Mouse (Mus musculus) intestine, embryonic 15.5 days (tissue): Measurements from ENCODE around the gene Ilf2. TPM values are rescaled to one million over a fixed set of nuclear protein-coding genes. Genes with fewer than 3 reads are reported as not detected.
A peak's percentile ranks its signal among the peaks of the same experiment; 100 is the strongest.

Experiments used
- ATAC-seq: fragments of 200-750 bp; cut with Nextera tagmentation; 2 replicates; pipeline ENCODE4 v1.8.0; 2017; ENCODE audit warnings: moderate TSS enrichment, moderate library complexity
- H3K27ac ChIP-seq: fragments of 300-500 bp; sonication (generic); 2 replicates; pipeline ENCODE4 v1.5.1; 2015; ENCODE audit warnings: mild to moderate bottlenecking, inconsistent platforms
- H3K27me3 ChIP-seq: fragments of 300-500 bp; sonication (generic); replicated peaks from 2 replicates; pipeline ENCODE4 v1.6.1; 2015; ENCODE audit warnings: inconsistent platforms
- H3K36me3 ChIP-seq: fragments of 300-500 bp; sonication (generic); 2 replicates; pipeline ENCODE4 v1.6.1; 2015; ENCODE audit warnings: inconsistent platforms
- H3K4me1 ChIP-seq: fragments of 300-500 bp; sonication (generic); replicated peaks from 2 replicates; pipeline ENCODE4 v1.6.1; 2015; ENCODE audit warnings: inconsistent platforms
- H3K4me2 ChIP-seq: fragments of 300-500 bp; sonication (generic); replicated peaks from 2 replicates; pipeline ENCODE4 v1.6.1; 2015; ENCODE audit warnings: mild to moderate bottlenecking, inconsistent platforms
- H3K4me3 ChIP-seq: fragments of 300-500 bp; sonication (generic); replicated peaks from 2 replicates; pipeline ENCODE4 v1.5.1; 2015; ENCODE audit warnings: inconsistent platforms
- H3K9ac ChIP-seq: fragments of 300-500 bp; sonication (generic); 2 replicates; pipeline ENCODE4 v1.6.1; 2015; ENCODE audit warnings: inconsistent platforms
- H3K9me3 ChIP-seq: fragments of 300-500 bp; sonication (generic); 2 replicates; pipeline ENCODE4 v1.6.1; 2016; ENCODE audit warnings: inconsistent platforms
- WGBS: fragments of 180-500 bp; shearing (Covaris S2); methylation state at CpG from one replicate; pipeline ENCODE4 v1.1.7; 2015; 5-methylcytosine and 5-hydroxymethylcytosine counted together
- polyA plus RNA-seq: library from polyadenylated mRNA; unstranded; fragments of >200 nt; fragmentation: Nextera tagmentation; extraction: Ambion mirVana; gene quantifications from 2 replicates; pipeline ENCODE4 v1.2.1, GENCODE M21; 2015

The Ilf2 gene
- polyA plus RNA-seq, 1 experiment from 2014 or later = 157 TPM

GRCm38 (mm10) chr3:90465081-90465685, 10.7 kb upstream of the Ilf2 start:
- peak overlapping the region; percentile 52 for H3K4me3 ChIP-seq
- H3K9ac ChIP-seq = peak overlapping the region; percentile 48
- peaks cover 30% of the 10 kb centered on the region for H3K27me3 ChIP-seq
- H3K4me2 ChIP-seq = peak overlapping the region; percentile 95
- WGBS = 2% methylated on average over 75 of the region's 75 CpGs
- no peaks in the 10 kb centered on the region for H3K9me3 ChIP-seq
- ATAC-seq = peak; percentile 32
- no peaks in the 10 kb centered on the region for H3K36me3 ChIP-seq
- H3K4me1 ChIP-seq = peaks cover 17% of the 10 kb centered on the region
- no peak overlapping the region for H3K27ac ChIP-seq

GRCm38 (mm10) chr3:90465686-90466310, 10.1 kb upstream of the Ilf2 start, which contains the start of gene Npr1:
Gene Npr1 (minus strand): TSS chr3:90465866.
- Histone ChIP-seq H3K27me3 (peaks cover 30% of the 10 kb centered on the region), H3K36me3 (no peaks in the 10 kb centered on the region), H3K9me3 (no peaks in the 10 kb centered on the region), H3K4me3 (peak within 1 kb of the TSS; percentile 52), H3K4me1 (peaks cover 17% of the 10 kb centered on the region), H3K4me2 (peak within 1 kb of the TSS; percentile 95), H3K27ac (no peak within 1 kb of the TSS), H3K9ac (peak within 1 kb of the TSS; percentile 48)
- peak; percentile 61 for ATAC-seq
- 0% methylated on average over 44 of the region's 49 CpGs for WGBS

- peak overlapping the region; percentile 52 for H3K4me3 ChIP-seq
- under 1% methylated on average over 15 of the region's 15 CpGs for WGBS
- H3K9me3 ChIP-seq = no peaks in the 10 kb centered on the region
- no peaks in the 10 kb centered on the region for H3K36me3 ChIP-seq
- H3K27me3 ChIP-seq = peaks cover 30% of the 10 kb centered on the region
- peak overlapping the region; percentile 48 for H3K9ac ChIP-seq
- ATAC-seq = peak; percentile 73
- H3K4me1 ChIP-seq = peaks cover 17% of the 10 kb centered on the region
- peak overlapping the region; percentile 95 for H3K4me2 ChIP-seq
- no peak overlapping the region for H3K27ac ChIP-seq
Measured at GRCm38 (mm10) chr3:90466311-90466766, 9.6 kb upstream of the Ilf2 start.

- no peak overlapping the region for H3K9ac ChIP-seq
- H3K27ac ChIP-seq = no peak overlapping the region
- no peak overlapping the region for H3K4me2 ChIP-seq
- no peak overlapping the region for H3K4me3 ChIP-seq
- no peaks in the 10 kb centered on the region for H3K36me3 ChIP-seq
- WGBS = 93% methylated on average over 10 of the region's 10 CpGs
- ATAC-seq = no peak
- peaks cover 26% of the 10 kb centered on the region for H3K27me3 ChIP-seq
- H3K9me3 ChIP-seq = no peaks in the 10 kb centered on the region
- peaks cover 17% of the 10 kb centered on the region for H3K4me1 ChIP-seq
Measured at GRCm38 (mm10) chr3:90467618-90468300, 8.2 kb upstream of the Ilf2 start.

- H3K27ac ChIP-seq = no peak overlapping the region
- WGBS = 32% methylated on average over 3 of the region's 3 CpGs
Measured at GRCm38 (mm10) chr3:90472213-90472612, 3.7 kb upstream of the Ilf2 start.

GRCm38 (mm10) chr3:90475151-90475830, 635 bp upstream of the Ilf2 start:
- peak; percentile 37 for ATAC-seq
- H3K27ac ChIP-seq = no peak overlapping the region
- WGBS = 38% methylated on average over 16 of the region's 16 CpGs
- no peaks in the 10 kb centered on the region for H3K27me3 ChIP-seq
- peak overlapping the region; percentile 19; the same call in 1 of the 2 replicates for H3K4me3 ChIP-seq
- H3K9ac ChIP-seq = no peak overlapping the region
- H3K9me3 ChIP-seq = no peaks in the 10 kb centered on the region
- peaks cover under 1% of the 10 kb centered on the region; the same call in 1 of the 2 replicates for H3K36me3 ChIP-seq
- peak overlapping the region; percentile 41 for H3K4me2 ChIP-seq
- peaks cover 6% of the 10 kb centered on the region; the same call in 1 of the 2 replicates for H3K4me1 ChIP-seq

More at GRCm38 (mm10) chr3:90472213-90472612, 3.7 kb upstream of the Ilf2 start:
- Histone ChIP-seq H3K9ac (no peak overlapping the region), H3K4me1 (peaks cover 5% of the 10 kb centered on the region; the same call in 1 of the 2 replicates), H3K36me3 (no peaks in the 10 kb centered on the region), H3K4me3 (no peak overlapping the region), H3K27me3 (no peaks in the 10 kb centered on the region), H3K9me3 (no peaks in the 10 kb centered on the region), H3K4me2 (no peak overlapping the region)
- ATAC-seq = no peak

GRCm38 (mm10) chr3:90486998-90487397, 11.1 kb downstream of the Ilf2 start:
- no peak overlapping the region for H3K27ac ChIP-seq

GRCm38 (mm10) chr3:90488576-90488975, 12.7 kb downstream of the Ilf2 start:
- no peak for ATAC-seq
- peaks cover 36% of the 10 kb centered on the region for H3K36me3 ChIP-seq

More at GRCm38 (mm10) chr3:90486998-90487397, 11.1 kb downstream of the Ilf2 start:
- Histone ChIP-seq H3K36me3 (peaks cover 50% of the 10 kb centered on the region), H3K4me3 (no peak overlapping the region), H3K4me1 (peaks cover 6% of the 10 kb centered on the region), H3K27me3 (no peaks in the 10 kb centered on the region), H3K9ac (no peak overlapping the region), H3K9me3 (no peaks in the 10 kb centered on the region), H3K4me2 (no peak overlapping the region)
- WGBS = 86% methylated on average over 5 of the region's 5 CpGs
- ATAC-seq = no peak

DNA sequence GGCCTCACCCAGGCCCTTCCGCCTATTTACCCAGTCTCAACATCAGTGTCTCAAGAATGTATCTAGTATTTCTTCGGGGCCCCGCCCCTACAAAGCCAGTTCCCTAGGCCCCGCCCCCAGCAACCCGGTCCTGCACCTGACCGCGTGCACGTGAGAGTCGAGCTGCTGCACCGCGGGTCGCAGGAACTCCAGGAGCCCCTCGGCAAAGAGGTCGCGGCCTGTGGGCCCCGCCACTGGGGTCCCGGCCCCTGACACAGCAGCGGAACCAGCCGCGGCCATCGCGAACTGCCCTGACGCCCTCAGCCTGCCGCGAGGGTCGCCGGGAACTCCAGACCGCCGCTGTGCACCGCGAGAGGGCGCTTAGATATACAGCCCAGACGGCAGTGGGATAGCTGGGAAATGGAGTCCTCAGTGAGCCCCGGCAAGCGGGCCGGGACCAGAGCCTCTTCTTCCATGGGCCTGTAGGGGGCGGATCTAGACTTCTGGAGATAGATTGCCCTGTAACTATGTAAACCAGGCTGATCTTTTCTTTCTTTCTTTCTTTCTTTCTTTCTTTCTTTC, 14.8 kb downstream of the Ilf2 start, which contains the start of gene Snapin:
Gene Snapin (minus strand): TSS at position 338 of the 561 bp plus-strand sequence.
- H3K4me3 ChIP-seq = peak within 1 kb of the TSS; percentile 84
- peaks cover 11% of the 10 kb centered on the region for H3K4me1 ChIP-seq
- H3K27me3 ChIP-seq = no peaks in the 10 kb centered on the region
- H3K9ac ChIP-seq = peak within 1 kb of the TSS; percentile 81
- peak within 1 kb of the TSS; percentile 77 for H3K27ac ChIP-seq
- H3K4me2 ChIP-seq = peak within 1 kb of the TSS; percentile 68
- H3K36me3 ChIP-seq = peaks cover 22% of the 10 kb centered on the region
- WGBS = 0% methylated on average over 37 of the region's 37 CpGs
- H3K9me3 ChIP-seq = no peaks in the 10 kb centered on the region
- ATAC-seq = peak; percentile 99

More at GRCm38 (mm10) chr3:90488576-90488975, 12.7 kb downstream of the Ilf2 start:
- Histone ChIP-seq H3K4me1 (peaks cover 6% of the 10 kb centered on the region), H3K27me3 (no peaks in the 10 kb centered on the region), H3K4me3 (no peak overlapping the region), H3K4me2 (no peak overlapping the region), H3K27ac (no peak overlapping the region), H3K9me3 (no peaks in the 10 kb centered on the region), H3K9ac (no peak overlapping the region)
- WGBS = 79% methylated on average over 6 of the region's 6 CpGs

GRCm38 (mm10) chr3:90491350-90491749, 15.4 kb downstream of the Ilf2 start:
- peaks cover 11% of the 10 kb centered on the region for H3K4me1 ChIP-seq
- H3K27ac ChIP-seq = no peak overlapping the region
- no peak overlapping the region for H3K4me3 ChIP-seq
- no peaks in the 10 kb centered on the region for H3K27me3 ChIP-seq
- no peak overlapping the region for H3K9ac ChIP-seq
- H3K4me2 ChIP-seq = no peak overlapping the region
- peaks cover 19% of the 10 kb centered on the region for H3K36me3 ChIP-seq
- 37% methylated on average over 2 of the region's 2 CpGs for WGBS
- H3K9me3 ChIP-seq = no peaks in the 10 kb centered on the region
- ATAC-seq = peak; percentile 17

DNA sequence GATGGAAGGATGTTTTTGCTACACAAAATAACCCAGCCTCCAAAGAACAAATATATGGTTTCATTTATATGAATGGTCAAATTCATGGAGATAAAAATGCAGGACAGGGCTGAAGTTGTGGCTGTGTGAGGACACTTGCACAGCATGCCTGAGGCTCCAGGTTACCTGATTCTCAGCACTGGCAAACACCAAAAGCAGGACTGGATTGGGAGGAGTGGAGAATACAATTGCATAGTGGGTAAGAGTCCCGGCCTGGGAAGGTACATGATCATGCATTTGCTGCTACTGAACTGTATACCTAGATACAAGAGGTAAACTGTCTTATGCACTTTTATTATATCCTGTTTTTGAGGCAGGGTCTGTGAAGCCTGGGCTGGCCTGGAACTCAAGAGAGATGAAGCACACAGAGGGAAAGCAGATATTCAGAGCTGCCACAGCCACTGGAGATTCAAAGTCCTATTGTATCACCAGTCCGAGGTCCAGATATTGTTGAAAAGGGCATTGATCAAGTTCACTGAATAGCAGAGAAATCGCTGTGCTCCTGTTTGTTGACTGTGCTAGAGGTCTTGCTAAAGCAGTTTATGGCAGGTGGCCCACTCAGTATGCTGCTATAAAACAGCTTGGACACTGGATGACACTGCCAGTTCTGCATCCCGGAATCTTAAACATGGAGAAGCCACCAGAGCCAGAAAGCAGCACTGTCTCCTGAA, 18.1 kb downstream of the Ilf2 start:
- WGBS = 48% methylated on average over 4 of the region's 4 CpGs
- Histone ChIP-seq H3K27me3 (no peaks in the 10 kb centered on the region), H3K4me2 (no peak overlapping the region), H3K27ac (peak overlapping the region; percentile 22; the same call in 1 of the 2 replicates), H3K9me3 (no peaks in the 10 kb centered on the region), H3K36me3 (peaks cover 15% of the 10 kb centered on the region), H3K9ac (peak overlapping the region; percentile 17; the same call in 1 of the 2 replicates), H3K4me1 (peaks cover 11% of the 10 kb centered on the region), H3K4me3 (no peak overlapping the region)
- ATAC-seq = no peak
